11 mouse cellular contexts compared by ENCODE assay signal in the genomic region with DNA sequence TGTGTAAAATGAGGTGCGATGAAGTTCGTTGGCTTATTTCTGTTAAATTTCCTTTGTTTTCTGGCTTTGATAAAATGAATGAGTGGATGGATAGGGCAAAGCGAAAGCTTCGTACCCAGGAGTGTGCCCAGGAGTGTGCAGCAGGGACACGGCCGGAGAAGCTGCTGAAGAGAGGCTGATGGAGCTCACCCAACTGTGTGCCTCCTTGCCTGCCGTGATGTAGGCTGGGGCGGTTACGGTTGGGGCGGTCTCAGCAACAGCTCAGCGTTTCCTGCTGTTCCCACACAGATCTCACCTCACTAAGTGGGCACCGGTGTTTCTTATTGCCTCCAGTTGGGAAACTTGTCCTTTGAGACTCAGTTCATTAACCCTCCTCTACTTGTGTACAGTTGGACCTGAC.
DNase-seq lines count a peak whose midpoint lies in the region; ATAC-seq and TF ChIP-seq lines count a peak whose summit lies in the region.
"Had no signal": no experiment of that assay in that cellular context is flagged by ENCODE, and none has a peak within 500 bp of the region (broad histone marks: within the 10 kb centered on the region; RNA-seq: fewer than 3 reads in every experiment).

No protein-coding gene starts in this region.

- 0 out of 2 replicates have a peak, but pooled peaks cover 4% of the 10 kb centered on the region for H3K4me1 ChIP-seq in hindbrain, embryonic 15.5 days (replicated peaks)
- H3K4me1 ChIP-seq in hindbrain, postnatal 0 days (ENCODE audit: insufficient read depth, low read length) = no peaks in the 10 kb centered on the region
- H3K4me1 ChIP-seq in limb, embryonic 13.5 days = peaks cover 22% of the 10 kb centered on the region

- no peaks in the 10 kb centered on the region for H3K27me3 ChIP-seq in hindbrain, embryonic 15.5 days
- no peaks in the 10 kb centered on the region for H3K27me3 ChIP-seq in hindbrain, postnatal 0 days (ENCODE audit: insufficient read depth, low read length)
- H3K27me3 ChIP-seq in limb, embryonic 13.5 days = no peaks in the 10 kb centered on the region
- H3K27me3 ChIP-seq: embryonic facial prominence, embryonic 13.5 days; forebrain, embryonic 12.5 days; heart, embryonic 12.5 days had no signal

- no peaks in the 10 kb centered on the region for H3K9me3 ChIP-seq in hindbrain, embryonic 15.5 days
- no peaks in the 10 kb centered on the region for H3K9me3 ChIP-seq in hindbrain, postnatal 0 days (ENCODE audit: low read length)
- H3K9me3 ChIP-seq in limb, embryonic 13.5 days = no peaks in the 10 kb centered on the region
- H3K9me3 ChIP-seq: embryonic facial prominence, embryonic 13.5 days; forebrain, embryonic 12.5 days; heart, embryonic 12.5 days had no signal

- no peak overlapping the region for H3K27ac ChIP-seq in hindbrain, embryonic 15.5 days (replicated peaks)
- H3K27ac ChIP-seq in hindbrain, postnatal 0 days = no peak overlapping the region
- H3K27ac ChIP-seq in limb, embryonic 13.5 days = no peak overlapping the region
- H3K27ac ChIP-seq: embryonic facial prominence, embryonic 13.5 days; forebrain, embryonic 12.5 days had no signal

- H3K4me2 ChIP-seq in hindbrain, embryonic 15.5 days = no peak overlapping the region
- no peak overlapping the region for H3K4me2 ChIP-seq in hindbrain, postnatal 0 days (ENCODE audit: low read depth, low read length)
- H3K4me2 ChIP-seq in limb, embryonic 13.5 days (replicated peaks) = peak overlapping the region; percentile 21; the same call in 1 of the 2 replicates
- H3K4me2 ChIP-seq: embryonic facial prominence, embryonic 13.5 days; forebrain, embryonic 12.5 days; heart, embryonic 12.5 days had no signal

- H3K4me3 ChIP-seq in hindbrain, embryonic 15.5 days = no peak overlapping the region
- no peak overlapping the region for H3K4me3 ChIP-seq in hindbrain, postnatal 0 days (ENCODE audit: low read length)
- no peak overlapping the region for H3K4me3 ChIP-seq in limb, embryonic 13.5 days
- H3K4me3 ChIP-seq: embryonic facial prominence, embryonic 13.5 days; forebrain, embryonic 12.5 days; heart, embryonic 12.5 days had no signal

- TF ChIP-seq CTCF in hindbrain, postnatal 0 days (IDR thresholded peaks at IDR 0.05; ENCODE audit: low read depth) = no peak

- DNase-seq in hindbrain, postnatal 0 days (ENCODE audit: low spot score) = no peak
- peak; percentile 7 for DNase-seq in thymus, postnatal 4 days
- DNase-seq in thymus, adult 18-20 months = no peak
- no peak for DNase-seq in cerebellum, adult 18-20 months
- no peak for DNase-seq in gastrocnemius, postnatal 14 days
- DNase-seq: gastrocnemius, postnatal 25 days had no signal

- intact Hi-C loops in gastrocnemius, postnatal 14 days (cut with DNase I; ENCODE audit: low total_unique reads) = loop anchor here (5.0 kb wide), 1 partner anchor 373 kb away; no protein-coding TSS in a partner anchor

- no peaks in the 10 kb centered on the region for H3K36me3 ChIP-seq in hindbrain, embryonic 15.5 days
- no peaks in the 10 kb centered on the region for H3K36me3 ChIP-seq in hindbrain, postnatal 0 days (ENCODE audit: insufficient read depth, low read length)
- H3K36me3 ChIP-seq in limb, embryonic 13.5 days = no peaks in the 10 kb centered on the region
- H3K36me3 ChIP-seq: embryonic facial prominence, embryonic 13.5 days; forebrain, embryonic 12.5 days; heart, embryonic 12.5 days had no signal

- ATAC-seq in hindbrain, embryonic 15.5 days (ENCODE audit: low FRiP score, low read depth) = 0 out of 2 replicates have a peak, but pooled peaks have one; percentile 19
- ATAC-seq in hindbrain, postnatal 0 days = no peak
- ATAC-seq in limb, embryonic 13.5 days (ENCODE audit: low FRiP score, low read depth) = peak; percentile 51; the same call in 1 of the 2 replicates

- WGBS in hindbrain, embryonic 15.5 days = 75% methylated on average over 12 of the region's 12 CpGs
- 83% methylated on average over 12 of the region's 12 CpGs for WGBS in hindbrain, postnatal 0 days
- 47% methylated on average over 12 of the region's 12 CpGs for WGBS in limb, embryonic 13.5 days

- no peak overlapping the region for H3K9ac ChIP-seq in hindbrain, embryonic 15.5 days
- no peak overlapping the region for H3K9ac ChIP-seq in hindbrain, postnatal 0 days (replicated peaks; ENCODE audit: low read length)
- H3K9ac ChIP-seq in limb, embryonic 13.5 days = no peak overlapping the region
- H3K9ac ChIP-seq: embryonic facial prominence, embryonic 13.5 days; forebrain, embryonic 12.5 days; heart, embryonic 12.5 days had no signal
